Mouse (Mus musculus): ENCODE data around the gene Rnf166.

Gene Rnf166

DNA sequence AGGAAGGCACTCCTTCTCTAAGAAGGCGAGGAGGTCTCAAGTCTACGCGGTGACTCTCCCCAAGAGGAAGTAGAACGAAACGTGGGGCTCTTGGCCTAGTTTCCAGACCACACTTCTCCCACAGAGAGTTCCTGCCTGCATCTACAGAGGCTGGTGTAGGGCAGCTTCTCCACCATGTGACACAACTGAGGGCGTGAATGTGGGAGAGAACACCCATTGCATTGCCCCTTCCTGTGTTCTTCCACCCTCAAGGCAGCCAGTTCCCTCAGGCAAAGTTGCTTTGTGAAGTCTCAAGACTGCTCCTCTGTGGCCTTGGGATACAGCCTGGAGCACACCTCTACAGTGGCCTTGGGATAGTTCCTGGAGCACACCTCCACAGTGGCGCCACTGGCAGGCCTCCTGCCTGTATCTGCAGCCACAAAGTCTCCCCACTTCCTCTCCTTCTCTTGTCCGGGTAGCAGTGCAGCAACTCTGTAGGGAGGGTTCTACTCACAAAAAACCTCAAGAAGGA, 1.9 kb downstream of the Rnf166 start:
- in situ Hi-C loops (cut with MboI; ENCODE audit: low pct_unique_long_range_greater_than_20kb in 1 of 2, low sequenced_read_pairs in 2 of 2, unreplicated experiment in 1 of 2), result no loop called here

DNA sequence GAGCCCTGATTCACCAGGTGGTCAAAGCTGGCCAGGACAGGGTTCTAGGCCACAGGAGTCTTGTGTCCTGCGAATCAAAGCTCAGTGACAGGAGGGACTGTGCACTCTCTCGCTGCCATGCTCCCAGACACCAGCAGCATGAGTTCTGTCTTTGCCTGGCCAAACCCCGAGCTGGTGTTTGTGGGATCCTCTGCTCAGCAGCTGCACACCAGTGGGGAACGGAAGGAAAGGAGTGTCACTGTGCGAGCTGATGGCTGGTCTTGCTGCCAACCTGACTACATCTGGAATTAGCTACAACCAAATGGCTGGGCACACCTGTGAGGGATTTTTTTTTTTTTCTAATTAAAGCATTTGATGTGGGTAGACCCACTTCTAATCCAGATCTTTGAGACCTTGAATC, 5.2 kb downstream of the Rnf166 start:
- in situ Hi-C loops (cut with MboI; ENCODE audit: low pct_unique_long_range_greater_than_20kb in 1 of 2, low sequenced_read_pairs in 2 of 2, unreplicated experiment in 1 of 2), result no loop called here

DNA sequence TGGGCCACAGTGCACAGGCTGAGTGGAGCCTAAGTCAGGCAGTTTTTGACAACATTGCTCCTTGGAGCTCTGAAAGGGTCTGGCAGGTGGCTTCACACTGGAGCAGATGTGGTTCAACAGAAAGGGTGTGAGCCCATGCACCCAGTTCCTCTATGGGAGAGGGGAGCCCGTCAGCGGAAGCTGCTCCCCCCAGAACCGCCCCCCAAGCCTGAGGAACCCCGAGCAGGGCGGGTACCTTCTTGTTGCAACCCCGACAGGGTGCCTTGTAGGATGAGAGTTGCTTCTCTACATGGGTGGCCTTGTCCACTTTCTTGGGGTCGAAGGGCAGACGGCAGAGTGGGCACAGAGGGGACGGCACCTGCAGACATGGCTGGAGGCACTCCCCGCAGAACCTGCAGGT, 5.9 kb downstream of the Rnf166 start:
- in situ Hi-C loops (cut with MboI; ENCODE audit: low pct_unique_long_range_greater_than_20kb in 1 of 2, low sequenced_read_pairs in 2 of 2, unreplicated experiment in 1 of 2), result no loop called here

DNA sequence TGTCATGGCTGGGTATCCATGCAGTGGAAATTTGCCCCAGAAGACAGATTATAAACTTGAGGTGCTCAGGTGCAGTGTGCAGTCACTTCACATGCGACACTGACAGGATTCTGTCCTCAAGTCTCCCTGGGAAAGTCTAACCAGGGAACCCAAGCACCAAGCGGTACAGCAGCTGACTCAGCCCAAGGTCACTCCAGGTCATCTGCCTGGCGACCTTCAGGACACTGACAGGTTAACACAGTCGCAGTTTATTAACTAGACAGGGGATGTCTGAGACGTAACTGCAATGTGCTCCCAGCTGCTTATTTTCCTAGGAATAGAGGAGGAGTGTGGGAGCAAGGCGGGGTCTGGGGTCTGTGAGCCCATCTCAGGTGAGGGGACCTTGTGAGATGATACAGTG, 6.5 kb downstream of the Rnf166 start:
- in situ Hi-C loops (cut with MboI; ENCODE audit: low pct_unique_long_range_greater_than_20kb in 1 of 2, low sequenced_read_pairs in 2 of 2, unreplicated experiment in 1 of 2), result no loop called here

DNA sequence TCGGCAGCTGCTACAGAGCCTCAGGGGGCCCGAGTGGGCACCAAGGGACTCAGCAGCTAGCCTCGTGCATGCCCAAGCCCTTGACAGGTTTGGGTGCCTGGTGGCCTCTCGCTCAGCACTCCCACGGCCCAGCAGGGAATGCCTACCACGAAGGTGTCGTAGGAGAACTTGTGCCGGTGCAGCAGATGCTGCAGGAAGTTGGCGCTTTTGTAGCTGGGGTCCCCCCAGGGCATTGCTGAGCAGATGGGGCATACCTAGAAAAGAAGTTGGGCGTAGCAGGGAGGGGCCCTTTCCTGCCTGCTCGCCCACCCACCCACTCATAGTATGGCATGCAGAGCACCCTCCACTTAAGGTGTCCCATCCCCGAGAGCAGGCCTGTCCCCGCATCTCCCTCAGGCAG, 8.0 kb downstream of the Rnf166 start:
- in situ Hi-C loops (cut with MboI; ENCODE audit: low pct_unique_long_range_greater_than_20kb in 1 of 2, low sequenced_read_pairs in 2 of 2, unreplicated experiment in 1 of 2), result no loop called here

DNA sequence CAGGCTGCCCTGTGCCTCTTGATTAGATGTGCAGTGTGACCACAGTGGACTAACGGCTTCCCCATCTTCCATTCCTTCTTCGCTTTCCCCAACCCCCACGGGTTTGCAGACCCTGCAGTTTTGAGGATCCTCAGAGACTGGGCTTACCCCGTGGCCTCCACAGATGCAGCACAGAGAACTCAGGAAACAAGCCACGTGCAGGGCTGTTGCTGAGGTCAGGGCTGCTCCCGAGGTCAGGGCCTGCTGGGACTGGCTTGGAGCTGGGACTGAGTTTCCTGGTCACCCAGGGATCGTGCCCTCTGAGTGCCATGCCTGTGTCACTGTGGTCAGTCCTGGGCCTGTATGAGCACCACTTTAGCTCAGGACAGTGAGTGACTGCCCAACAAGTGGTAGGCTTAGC, 10.9 kb downstream of the Rnf166 start:
- in situ Hi-C loops (cut with MboI; ENCODE audit: low pct_unique_long_range_greater_than_20kb in 1 of 2, low sequenced_read_pairs in 2 of 2, unreplicated experiment in 1 of 2), result no loop called here

DNA sequence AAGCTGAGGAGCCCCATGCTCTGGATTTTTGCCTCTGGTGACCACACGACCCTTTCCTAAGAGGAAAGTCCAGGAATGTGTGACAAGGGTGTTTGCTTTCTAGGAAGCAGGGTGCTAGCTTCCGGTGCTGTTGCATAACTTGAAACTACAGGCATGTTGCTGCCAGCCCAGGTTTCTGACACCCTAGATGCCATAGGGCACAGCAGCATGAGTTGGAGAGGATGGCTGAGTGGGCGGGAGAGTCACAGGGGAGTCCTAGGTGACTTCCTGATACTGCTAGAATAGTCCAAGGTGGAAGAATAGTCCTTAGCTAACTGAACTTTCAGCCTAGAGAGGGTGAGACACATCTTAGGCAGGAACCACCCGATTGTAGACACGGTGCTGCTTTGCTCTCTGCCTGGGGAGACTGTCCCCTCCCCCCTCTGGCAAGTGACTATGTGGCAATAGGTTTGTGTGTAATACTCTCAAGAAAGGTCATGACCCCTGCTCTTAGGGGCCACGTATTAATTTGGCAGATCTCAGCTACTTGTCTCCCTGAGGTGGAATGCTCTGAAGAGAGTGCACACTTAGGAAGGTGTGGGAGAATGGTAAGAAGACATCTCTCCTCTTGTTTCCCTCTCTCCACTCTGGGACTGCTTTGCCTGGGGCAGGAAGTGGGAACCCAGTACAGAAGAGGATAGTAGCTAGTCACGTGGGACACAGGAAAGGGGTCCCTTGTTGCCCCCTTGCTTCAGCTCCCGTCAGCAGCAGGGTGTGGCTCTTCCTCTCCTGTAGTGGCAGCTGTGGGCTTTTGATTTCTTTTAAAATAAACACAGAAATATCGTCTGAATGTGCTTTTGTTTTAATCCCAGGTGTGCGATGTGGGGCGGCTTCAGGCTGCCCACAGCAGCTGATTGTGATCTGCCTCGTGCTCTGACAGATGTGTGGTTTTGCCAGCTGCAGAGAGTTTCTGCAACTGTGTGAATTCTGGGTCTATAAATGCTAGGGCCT, 11.9 kb downstream of the Rnf166 start:
- in situ Hi-C loops (cut with MboI; ENCODE audit: low pct_unique_long_range_greater_than_20kb in 1 of 2, low sequenced_read_pairs in 2 of 2, unreplicated experiment in 1 of 2), result no loop called here

DNA sequence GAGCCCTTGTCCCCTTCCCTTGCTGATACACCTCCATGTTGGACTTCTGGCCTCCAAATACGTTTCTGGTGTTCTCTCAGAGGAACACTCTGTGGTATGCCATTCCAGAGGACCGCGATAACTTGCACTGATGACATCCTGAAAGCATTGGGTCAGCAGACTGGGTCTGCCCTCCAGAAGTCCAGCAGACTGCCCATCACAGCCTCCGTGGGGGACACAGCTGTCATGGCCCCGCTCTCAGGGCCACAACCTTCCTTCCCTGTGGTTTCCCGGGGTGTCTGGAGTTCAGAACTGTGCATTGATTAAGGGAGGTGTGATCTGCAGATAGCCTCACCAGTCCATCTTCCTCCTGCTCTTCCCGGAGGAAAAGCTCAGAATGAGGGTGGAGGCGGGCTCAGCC, 13.4 kb downstream of the Rnf166 start:
- in situ Hi-C loops (cut with MboI; ENCODE audit: low pct_unique_long_range_greater_than_20kb in 1 of 2, low sequenced_read_pairs in 2 of 2, unreplicated experiment in 1 of 2), result no loop called here

DNA sequence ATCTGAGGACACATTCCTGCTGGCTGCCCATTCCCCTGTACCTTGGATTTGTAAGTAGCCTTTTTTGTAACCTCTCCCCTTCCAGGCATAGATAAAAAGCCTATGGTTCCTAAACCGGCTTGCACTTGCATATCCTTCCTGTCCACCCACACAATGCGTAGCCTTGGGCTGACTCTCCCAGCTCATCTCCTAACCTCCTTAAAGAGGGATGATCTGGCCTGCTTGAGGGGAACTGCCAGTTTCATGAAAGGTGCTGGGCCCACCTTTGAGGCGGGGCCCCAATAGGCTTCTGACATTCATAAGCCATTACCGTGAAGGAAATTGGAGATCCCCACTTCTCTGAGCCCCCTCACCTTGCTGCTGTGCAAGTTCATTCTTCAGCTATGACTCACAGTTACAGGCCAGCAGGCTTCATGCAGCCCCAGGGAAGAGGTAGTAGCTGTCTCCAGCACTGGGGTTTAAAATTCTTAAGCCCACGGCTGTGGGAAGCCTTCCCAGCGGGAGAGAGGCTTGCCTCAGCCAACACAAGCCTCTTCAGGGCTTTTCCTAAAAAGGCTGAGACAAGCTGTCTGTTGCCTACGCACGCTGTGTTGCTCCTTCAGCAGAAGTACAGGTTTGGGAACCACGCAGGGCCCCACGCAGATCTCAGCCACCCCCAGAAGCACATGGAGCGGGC, 14.3 kb downstream of the Rnf166 start:
- in situ Hi-C loops (cut with MboI; ENCODE audit: low pct_unique_long_range_greater_than_20kb in 1 of 2, low sequenced_read_pairs in 2 of 2, unreplicated experiment in 1 of 2), result no loop called here

DNA sequence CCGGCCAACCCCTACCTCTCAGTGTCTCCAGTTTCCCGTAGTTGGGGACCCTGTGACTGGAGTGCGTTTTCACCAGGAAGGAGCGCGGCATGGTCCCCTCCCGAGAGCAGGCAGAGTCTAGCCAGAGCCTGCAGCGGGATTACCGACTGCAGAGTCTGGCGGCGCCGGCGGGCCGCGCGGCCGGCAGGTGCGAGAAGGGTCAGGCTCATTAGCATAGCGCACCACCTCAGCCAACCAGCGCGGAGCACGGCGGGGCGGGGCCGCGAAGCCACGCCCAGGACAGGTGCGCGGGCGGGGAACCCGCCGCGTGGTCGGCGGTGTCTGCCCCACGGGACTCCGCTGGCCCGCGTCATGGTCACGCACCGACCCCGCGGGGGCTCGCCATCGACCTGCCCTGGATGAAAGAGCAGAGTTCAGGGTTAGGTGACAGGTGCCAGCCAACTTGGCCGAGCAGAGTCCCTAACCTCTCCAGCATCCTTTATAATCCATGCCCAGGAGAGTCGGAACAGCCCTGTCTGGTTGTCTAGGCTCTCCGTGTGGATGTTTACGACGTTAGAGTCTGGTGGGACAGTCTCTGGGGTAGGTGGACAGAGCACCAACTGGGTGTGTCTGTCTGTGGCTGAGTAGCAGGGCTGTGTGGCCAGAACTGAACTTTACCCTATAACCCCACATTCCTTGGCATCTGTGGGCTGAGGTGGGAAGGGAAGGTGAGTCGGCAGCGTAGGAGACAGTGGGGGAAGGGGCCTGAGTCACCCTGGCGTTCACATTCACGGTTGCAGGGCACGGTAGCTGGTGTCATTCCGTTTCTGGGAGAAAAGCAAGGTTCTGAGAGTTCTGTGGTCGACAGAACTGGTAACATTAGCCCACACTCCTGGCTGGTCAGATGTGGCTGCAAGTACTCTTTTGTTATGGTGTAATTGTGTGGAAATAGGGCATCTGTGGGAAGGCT, 15.1 kb downstream of the Rnf166 start, which contains the start of gene Snai3:
Gene Snai3, minus strand, starts transcription at position 210 of the 949 bp plus-strand sequence.
- in situ Hi-C loops (cut with MboI; ENCODE audit: low pct_unique_long_range_greater_than_20kb in 1 of 2, low sequenced_read_pairs in 2 of 2, unreplicated experiment in 1 of 2), result no loop called here

DNA sequence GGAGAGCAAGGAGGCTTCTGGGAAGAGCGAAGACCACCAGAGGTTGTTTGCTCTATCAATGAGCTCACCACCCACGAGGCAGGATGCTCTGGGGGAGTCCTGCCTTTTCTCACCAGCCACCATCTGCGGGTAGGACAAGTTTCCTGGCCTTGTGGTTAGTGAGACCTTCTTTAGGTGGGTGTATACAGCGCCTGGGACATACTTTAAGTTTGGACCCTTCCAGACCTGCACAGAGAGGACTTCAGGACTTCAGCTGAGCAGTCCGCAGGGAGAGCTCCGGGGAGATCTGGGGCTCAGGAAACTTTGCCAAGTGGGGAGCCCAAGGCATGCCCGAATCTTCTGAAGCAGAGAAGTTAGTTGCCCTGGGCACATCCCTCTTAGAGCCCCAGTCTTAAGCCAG, 15.9 kb downstream of the Rnf166 start:
- in situ Hi-C loops (cut with MboI; ENCODE audit: low pct_unique_long_range_greater_than_20kb in 1 of 2, low sequenced_read_pairs in 2 of 2, unreplicated experiment in 1 of 2), result no loop called here

DNA sequence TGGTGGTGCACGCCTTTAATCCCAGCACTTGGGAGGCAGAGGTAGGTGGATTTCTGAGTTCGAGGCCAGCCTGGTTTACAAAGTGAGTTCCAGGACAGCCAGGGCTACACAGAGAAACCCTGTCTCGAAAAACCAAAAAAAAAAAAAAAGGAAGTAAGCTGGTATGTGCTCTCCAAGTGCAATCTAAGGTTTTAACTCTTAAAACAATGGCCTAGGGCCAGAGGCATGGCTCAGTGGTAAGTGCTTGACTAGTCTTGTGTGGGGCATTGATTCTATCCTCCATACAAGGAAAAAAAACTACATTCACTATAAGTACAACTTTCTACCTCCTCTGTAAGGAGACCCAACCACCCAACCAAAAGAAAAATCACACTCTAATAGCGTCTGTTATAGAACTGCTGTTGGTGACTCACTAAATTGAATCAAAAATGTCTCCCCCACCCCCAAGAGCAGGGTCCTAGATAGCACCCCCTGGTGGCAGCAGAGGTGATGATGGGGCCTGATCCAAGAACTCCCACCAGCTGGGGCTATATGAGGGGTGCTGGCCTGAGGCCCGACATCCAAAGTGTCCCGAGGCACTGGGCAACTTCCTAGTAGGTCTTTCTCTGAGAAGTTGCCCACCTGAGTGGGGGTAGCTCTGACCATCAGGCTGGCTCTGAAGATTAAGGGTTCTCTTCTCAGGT, 16.5 kb downstream of the Rnf166 start:
- in situ Hi-C loops (cut with MboI; ENCODE audit: low pct_unique_long_range_greater_than_20kb in 1 of 2, low sequenced_read_pairs in 2 of 2, unreplicated experiment in 1 of 2), result no loop called here

DNA sequence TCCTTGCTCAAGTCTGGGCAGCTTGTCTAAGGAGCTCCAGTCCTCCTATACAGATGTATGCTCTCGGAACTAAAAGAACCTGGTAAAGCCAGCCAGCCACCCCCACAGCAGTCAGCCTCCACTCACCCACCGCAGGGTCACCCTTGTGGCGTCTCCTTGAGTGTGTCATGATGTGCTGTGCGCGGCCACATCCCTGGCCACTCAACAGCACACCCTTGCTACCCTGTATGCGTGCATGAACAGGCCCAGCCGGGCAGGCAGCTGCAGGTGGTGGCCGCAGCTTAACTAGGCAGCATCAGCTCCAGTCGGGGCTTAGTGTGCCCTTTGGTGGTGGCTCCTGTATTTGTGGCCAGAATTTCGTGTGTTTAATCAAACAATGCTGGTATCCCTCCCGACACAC, 18.7 kb downstream of the Rnf166 start:
- in situ Hi-C loops (cut with MboI; ENCODE audit: low pct_unique_long_range_greater_than_20kb in 1 of 2, low sequenced_read_pairs in 2 of 2, unreplicated experiment in 1 of 2), result no loop called here

DNA sequence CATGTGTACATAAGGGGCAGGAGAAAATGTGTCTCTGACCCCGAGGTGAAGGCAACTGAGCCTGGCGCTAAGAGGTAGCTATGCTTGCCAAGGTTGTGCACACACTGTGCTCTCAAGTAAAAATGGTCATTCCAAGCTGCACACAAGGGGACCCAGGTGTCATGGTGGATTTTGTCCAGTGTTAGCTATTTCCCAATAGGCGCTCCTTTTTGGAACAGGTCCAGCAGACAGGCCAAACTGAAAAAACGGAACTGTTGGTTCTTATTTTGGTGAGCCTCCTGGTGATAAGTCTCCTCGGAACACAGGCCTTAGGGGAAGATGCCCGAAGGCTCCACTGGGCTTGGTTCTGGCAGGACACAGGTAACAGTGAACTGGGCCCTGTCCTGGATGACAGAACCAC, 21.5 kb downstream of the Rnf166 start:
- in situ Hi-C loops (cut with MboI; ENCODE audit: low pct_unique_long_range_greater_than_20kb in 1 of 2, low sequenced_read_pairs in 2 of 2, unreplicated experiment in 1 of 2), result no loop called here

DNA sequence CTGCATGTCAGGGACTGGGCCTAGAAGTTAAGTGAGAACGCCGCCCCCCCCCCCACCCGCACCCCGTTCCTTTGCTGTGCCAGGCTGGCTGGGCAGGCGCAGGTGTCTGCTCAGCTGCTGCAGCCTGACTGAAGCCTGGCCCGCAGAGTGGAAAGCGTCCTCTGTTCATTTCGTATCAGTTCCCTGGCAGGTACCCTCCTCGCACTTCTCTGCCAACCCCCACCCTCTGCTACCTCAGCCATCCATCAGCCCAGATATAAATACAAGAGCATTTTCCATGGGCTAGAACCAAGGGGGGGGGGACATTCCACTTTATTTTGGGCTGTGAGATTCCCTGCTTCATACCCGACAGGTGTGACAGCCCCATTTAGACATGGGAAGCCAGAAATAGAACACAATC, 23.7 kb downstream of the Rnf166 start:
- in situ Hi-C loops (cut with MboI; ENCODE audit: low pct_unique_long_range_greater_than_20kb in 1 of 2, low sequenced_read_pairs in 2 of 2, unreplicated experiment in 1 of 2), result no loop called here

DNA sequence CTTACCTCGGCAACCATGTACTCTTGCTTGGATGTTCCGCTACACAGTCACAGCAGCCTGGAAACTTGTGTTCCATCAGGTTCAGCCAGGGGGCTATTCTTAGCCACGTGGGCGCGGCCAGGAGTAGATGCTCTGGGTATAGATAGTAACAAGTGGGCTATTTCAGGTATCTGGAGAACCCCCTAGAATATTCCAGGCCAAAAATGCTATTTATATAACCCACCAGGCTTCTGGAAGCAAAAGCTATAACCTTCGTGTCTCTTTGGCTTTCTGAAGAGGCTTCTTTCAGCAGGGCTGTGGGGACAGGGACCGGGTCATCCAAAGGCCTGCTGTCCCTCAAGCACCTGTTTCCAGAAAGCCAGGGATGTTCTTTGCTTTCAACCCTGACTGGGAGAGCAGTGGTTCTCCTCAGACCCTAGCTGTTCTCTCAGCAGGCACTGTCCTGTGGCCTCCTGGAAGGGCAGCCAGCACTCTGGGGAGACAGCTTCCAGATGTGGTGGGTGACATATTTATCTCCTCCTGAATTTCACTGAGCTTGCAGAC, 24.6 kb downstream of the Rnf166 start:
- in situ Hi-C loops (cut with MboI; ENCODE audit: low pct_unique_long_range_greater_than_20kb in 1 of 2, low sequenced_read_pairs in 2 of 2, unreplicated experiment in 1 of 2), result no loop called here

DNA sequence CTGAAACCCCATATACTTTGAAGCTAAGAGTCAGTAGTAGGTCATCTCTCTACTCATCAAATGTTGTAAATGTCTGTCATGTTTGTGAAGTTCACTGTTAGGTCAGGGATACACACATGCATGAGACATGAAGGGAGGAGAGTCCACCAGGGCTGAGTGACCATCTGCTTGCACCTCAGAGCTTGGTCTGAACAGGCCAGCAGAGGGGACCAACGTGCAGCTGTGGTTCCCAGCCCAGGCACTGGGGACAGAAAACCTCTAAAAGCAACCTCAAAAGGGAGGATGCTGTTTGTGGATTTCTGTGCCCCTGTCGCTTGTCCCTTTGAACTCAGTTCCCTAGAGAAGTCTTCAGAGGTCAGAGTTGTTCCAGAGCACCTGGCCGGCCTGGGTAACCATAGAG, 30.7 kb downstream of the Rnf166 start:
- in situ Hi-C loops (cut with MboI; ENCODE audit: low pct_unique_long_range_greater_than_20kb in 1 of 2, low sequenced_read_pairs in 2 of 2, unreplicated experiment in 1 of 2), result no loop called here

Measured in mouse embryonic stem cell (cell line).